21 mouse cellular contexts compared by ENCODE assay signal in the genomic region with DNA sequence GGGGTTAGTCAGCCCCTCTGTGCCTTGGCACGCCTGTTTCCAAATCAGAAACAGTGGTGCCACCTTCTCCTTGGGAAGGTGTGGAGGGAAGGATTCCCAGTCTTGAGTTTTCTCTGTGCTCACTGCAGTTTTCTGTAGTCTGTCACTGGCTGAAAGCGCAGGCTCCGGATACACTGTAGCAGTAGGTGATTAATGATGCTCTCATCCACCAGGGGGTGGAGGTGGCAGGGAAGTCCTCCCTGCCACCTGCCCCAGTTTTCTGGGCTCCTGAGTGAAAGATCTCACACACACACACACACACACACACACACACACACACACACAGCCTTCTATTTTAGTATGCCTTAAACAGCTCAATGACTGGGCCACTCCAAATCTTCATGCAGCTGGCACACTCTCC.
DNase-seq lines count a peak whose midpoint lies in the region; ATAC-seq and TF ChIP-seq lines count a peak whose summit lies in the region.
"Had no signal": no experiment of that assay in that cellular context is flagged by ENCODE, and none has a peak within 500 bp of the region (broad histone marks: within the 10 kb centered on the region; RNA-seq: fewer than 3 reads in every experiment).

No protein-coding gene starts in this region.

- DNase-seq in gastrocnemius, adult 2 months, result peak; percentile 53
- DNase-seq in gastrocnemius, postnatal 10 days, result no peak
- DNase-seq in midbrain, postnatal 0 days (ENCODE audit: low spot score), result peak; percentile 35
- no peak for DNase-seq in midbrain, embryonic 14.5 days
- peak; percentile 87 for DNase-seq in brain, adult 2 months (ENCODE audit: low read depth, low spot score)
- peak; percentile 48 to 57 for DNase-seq in right cerebral cortex, postnatal 36 days (ENCODE audit: low spot score in 2 of 2)
- DNase-seq in adrenal gland, adult (ENCODE audit: inconsistent age in 2 of 2, low spot score in 1 of 2), result no peak
- DNase-seq: adrenal gland, postnatal 14 days; cerebellum, adult 9-10 months; heart, postnatal 36 days; kidney, adult 9 months; kidney, postnatal 36 days; layer of hippocampus, postnatal 36 days had no signal

- no peak for TF ChIP-seq CTCF in gastrocnemius, adult 2 months (IDR thresholded peaks at IDR 0.05)
- 0 out of 2 replicates have a peak, but pooled peaks have one; percentile 8 for TF ChIP-seq CTCF in midbrain, postnatal 0 days (IDR thresholded peaks at IDR 0.05)

- H3K4me2 ChIP-seq in midbrain, postnatal 0 days (ENCODE audit: low read depth, low read length, poor library complexity, severe bottlenecking), result no peak overlapping the region
- H3K4me2 ChIP-seq in midbrain, embryonic 14.5 days (ENCODE audit: low read length), result no peak overlapping the region
- H3K4me2 ChIP-seq: heart, embryonic 15.5 days; hindbrain, embryonic 13.5 days; neural tube, embryonic 15.5 days had no signal

- H3K36me3 ChIP-seq in midbrain, postnatal 0 days (ENCODE audit: insufficient read depth, low read length), result no peaks in the 10 kb centered on the region
- H3K36me3 ChIP-seq in midbrain, embryonic 14.5 days (ENCODE audit: control insufficient read depth, insufficient read depth, low read length), result no peaks in the 10 kb centered on the region
- H3K36me3 ChIP-seq: heart, embryonic 15.5 days; hindbrain, embryonic 13.5 days; neural tube, embryonic 15.5 days had no signal

- no peaks in the 10 kb centered on the region for H3K27me3 ChIP-seq in midbrain, postnatal 0 days (ENCODE audit: insufficient read depth, low read length)
- H3K27me3 ChIP-seq in midbrain, embryonic 14.5 days (ENCODE audit: control insufficient read depth, insufficient read depth, low read length), result no peaks in the 10 kb centered on the region
- H3K27me3 ChIP-seq: heart, embryonic 15.5 days; hindbrain, embryonic 13.5 days; neural tube, embryonic 15.5 days had no signal

- no peaks in the 10 kb centered on the region for H3K9me3 ChIP-seq in midbrain, postnatal 0 days (ENCODE audit: low read length)
- no peaks in the 10 kb centered on the region for H3K9me3 ChIP-seq in midbrain, embryonic 14.5 days (ENCODE audit: control insufficient read depth, low read length)
- H3K9me3 ChIP-seq: heart, embryonic 15.5 days; hindbrain, embryonic 13.5 days; neural tube, embryonic 15.5 days had no signal

- no peak overlapping the region for H3K4me3 ChIP-seq in gastrocnemius, adult 2 months
- H3K4me3 ChIP-seq in midbrain, postnatal 0 days (ENCODE audit: low read depth, low read length), result no peak overlapping the region
- no peak overlapping the region for H3K4me3 ChIP-seq in midbrain, embryonic 14.5 days (replicated peaks; ENCODE audit: low read depth, low read length)
- H3K4me3 ChIP-seq: heart, embryonic 15.5 days; hindbrain, embryonic 13.5 days; neural tube, embryonic 15.5 days had no signal

- H3K27ac ChIP-seq in gastrocnemius, adult 2 months, result peak overlapping the region; percentile 53
- no peak overlapping the region for H3K27ac ChIP-seq in midbrain, postnatal 0 days (ENCODE audit: low read depth, low read length)
- H3K27ac ChIP-seq in midbrain, embryonic 14.5 days (replicated peaks; ENCODE audit: low read depth, low read length), result no peak overlapping the region
- H3K27ac ChIP-seq: heart, embryonic 15.5 days; hindbrain, embryonic 13.5 days; macrophage; neural tube, embryonic 15.5 days; stomach, postnatal 0 days had no signal

- H3K4me1 ChIP-seq in midbrain, postnatal 0 days (ENCODE audit: insufficient read depth, low read length), result no peaks in the 10 kb centered on the region
- peaks cover 9% of the 10 kb centered on the region; the same call in 1 of the 2 replicates for H3K4me1 ChIP-seq in midbrain, embryonic 14.5 days (ENCODE audit: control insufficient read depth, insufficient read depth, low read length)

- intact Hi-C loops in gastrocnemius, adult 2 months (cut with DNase I), result no loop called here

- 81% methylated on average over 3 of the region's 3 CpGs for WGBS in midbrain, postnatal 0 days
- WGBS in midbrain, embryonic 14.5 days, result 85% methylated on average over 3 of the region's 3 CpGs

- ATAC-seq in midbrain, postnatal 0 days (ENCODE audit: low FRiP score), result no peak
- ATAC-seq in midbrain, embryonic 14.5 days (ENCODE audit: low FRiP score, low TSS enrichment), result no peak
- ATAC-seq: forebrain, embryonic 14.5 days; lung, postnatal 0 days; midbrain, embryonic 16.5 days had no signal

- H3K9ac ChIP-seq in midbrain, postnatal 0 days (replicated peaks; ENCODE audit: low read length, poor library complexity, severe bottlenecking), result no peak overlapping the region
- no peak overlapping the region for H3K9ac ChIP-seq in midbrain, embryonic 14.5 days (replicated peaks; ENCODE audit: low read length)
- H3K9ac ChIP-seq: heart, embryonic 15.5 days; hindbrain, embryonic 13.5 days; neural tube, embryonic 15.5 days had no signal

Comparison
In these comparisons a context has a peak if more than half of its experiments do, and no peak if none do; other contexts are left out.
1. DNase-seq: peak in gastrocnemius, adult 2 months (single experiment), midbrain, postnatal 0 days (single experiment), brain, adult 2 months (single experiment) and right cerebral cortex, postnatal 36 days (2 of 2); none in gastrocnemius, postnatal 10 days (single experiment), midbrain, embryonic 14.5 days (single experiment) and adrenal gland, adult (0 of 2).